Mouse (Mus musculus) cerebellum, adult 8-10 months (tissue): ENCODE measurements at regions not wholly inside any gene's neighbourhood (a gene's known extent, or its start where the extent isn't known, plus 50 kb on each side); places are given as distances from the start of the nearest gene placed in this dataset.

ENCODE experiments used
- DNase-seq: peaks from one replicate; pipeline ENCODE4 v3.0.0; 2022

GRCm38 (mm10) chr19:56190222-56190621 is 96.7 kb upstream of the Habp2 start:
- no peak for DNase-seq

DNA sequence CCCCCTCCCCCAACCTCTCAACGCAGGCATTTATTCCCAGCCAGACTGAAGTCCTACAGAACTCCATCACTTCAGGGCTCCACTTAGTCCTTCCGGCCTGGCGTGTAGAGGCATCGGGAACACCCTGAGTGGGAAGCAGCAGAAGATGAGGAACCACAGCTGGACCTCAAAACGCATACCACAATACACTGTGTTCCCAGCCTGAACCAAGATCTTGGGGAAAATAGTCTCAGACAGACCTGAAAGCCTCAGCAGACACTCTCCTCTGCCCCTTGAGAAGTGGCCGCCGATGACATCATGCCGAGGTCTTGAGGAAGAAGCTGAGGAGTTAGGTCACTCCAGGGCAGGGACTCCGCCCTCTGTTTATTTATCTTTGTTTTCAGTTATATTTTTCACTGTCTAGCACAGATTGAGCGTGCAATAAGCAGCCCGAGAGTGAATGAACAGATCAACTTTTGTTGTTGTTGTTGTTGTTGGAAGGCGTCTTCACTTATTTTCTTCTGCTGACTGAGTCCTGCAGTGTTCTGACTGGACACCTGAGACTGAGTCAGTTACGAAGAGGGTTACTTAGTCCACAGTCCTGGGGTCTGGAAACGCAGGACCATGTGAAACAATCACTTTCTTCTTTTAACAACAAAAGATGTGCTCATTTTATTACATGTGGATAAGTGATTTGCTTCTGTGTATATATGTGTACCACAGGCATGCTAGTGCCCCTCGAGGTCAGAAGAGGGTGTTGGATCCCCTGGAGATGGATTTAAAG is 88.3 kb upstream of the Habp2 start:
- DNase-seq = no peak

- DNase-seq = no peak
Measured at GRCm38 (mm10) chr19:56199401-56200150, 87.4 kb upstream of the Habp2 start.

DNA sequence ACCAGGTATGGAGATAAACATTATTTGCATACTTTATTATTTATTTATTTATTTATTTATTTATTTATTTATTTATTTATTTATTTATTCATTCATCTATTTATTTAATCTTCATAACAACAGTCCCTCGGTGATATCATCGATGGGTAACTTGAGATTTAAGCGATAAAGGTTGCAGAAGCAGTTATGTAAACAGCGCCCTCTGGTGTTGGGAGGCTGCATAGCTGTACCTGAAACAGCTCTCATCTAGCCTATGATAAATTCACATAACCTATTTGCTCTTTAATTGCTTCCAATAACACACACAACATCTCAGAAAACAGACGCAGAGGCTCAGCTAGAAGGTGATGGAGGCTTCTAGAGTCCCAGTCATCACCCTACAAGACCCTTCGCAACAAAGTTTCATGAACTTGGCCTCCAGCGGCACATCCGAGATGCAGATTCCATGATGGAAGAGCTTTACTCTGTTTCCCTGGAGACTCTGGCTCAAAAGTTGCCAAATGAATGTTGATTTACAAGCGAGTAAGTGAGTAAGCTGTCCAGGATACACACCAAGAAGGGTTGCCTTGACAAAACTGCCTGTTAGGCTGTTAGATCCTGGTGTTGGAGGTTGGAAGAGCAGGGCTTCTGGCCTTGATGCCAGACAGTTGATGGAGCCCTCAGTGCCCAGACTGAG is 85.8 kb upstream of the Habp2 start:
- no peak for DNase-seq

DNA sequence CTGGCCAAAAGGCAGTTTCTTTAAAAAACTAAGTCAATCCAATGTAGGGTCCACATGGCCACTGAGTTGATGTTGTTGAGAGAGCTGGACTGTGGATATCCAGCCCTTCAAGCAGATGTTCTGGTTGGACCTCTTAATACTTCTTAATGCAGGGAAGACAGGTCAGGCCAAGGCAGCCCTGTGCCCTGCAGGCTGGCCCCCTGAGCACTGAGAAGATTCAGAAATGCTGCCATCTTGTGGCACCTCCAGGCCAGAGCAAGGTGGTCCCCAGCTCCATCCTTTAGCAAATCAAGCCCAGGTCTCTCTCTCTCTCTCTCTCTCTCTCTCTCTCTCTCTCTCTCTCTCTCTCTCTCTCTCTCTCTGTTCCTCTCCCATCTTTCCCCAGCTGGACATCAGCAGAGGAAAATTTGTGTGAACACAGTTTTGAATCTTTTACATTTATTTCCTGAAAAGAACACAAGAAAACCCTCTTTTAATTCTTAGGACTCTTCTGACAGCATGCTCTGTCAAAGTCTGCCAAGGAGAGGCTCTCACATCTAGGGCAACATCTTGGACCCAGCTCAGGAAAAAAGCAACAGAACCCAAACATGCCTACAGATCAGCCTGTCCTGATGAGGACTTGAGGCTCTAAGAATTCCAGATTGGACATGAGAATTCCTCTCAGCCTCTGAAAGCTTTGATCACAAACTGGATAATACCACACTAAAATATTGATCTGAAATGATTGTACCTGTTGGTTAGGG is 85.0 kb upstream of the Habp2 start:
- no peak for DNase-seq

DNA sequence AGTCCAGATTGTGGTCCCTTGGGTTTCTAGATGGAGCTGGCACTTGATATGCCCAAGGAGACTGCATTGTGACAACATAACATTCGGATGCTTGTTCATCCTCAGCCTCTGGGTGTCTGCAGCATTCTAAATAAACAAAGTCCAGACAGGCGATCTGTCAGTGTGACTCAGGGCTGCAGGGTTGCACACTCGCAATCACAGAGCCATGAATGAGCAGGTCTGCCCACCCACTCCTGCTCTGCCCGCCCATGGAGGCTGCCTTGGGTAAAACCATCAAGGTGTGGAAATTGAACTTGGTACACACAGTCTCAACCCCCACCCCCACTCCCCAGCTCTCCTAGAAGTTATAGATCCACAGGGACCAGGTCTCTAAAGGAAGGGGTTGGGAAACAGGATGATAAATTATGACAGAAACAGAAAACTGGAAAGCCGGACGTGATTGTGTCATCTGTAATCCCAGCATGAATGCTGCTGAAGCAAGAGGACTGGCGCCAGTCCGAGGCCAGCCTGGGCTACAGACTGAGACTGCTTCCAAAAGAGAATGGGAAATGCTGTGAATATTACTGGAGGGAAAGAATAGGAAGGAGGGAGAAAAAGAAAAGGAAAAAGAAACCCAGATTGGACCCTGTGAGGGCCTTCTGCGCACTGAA is 84.3 kb upstream of the Habp2 start:
- no peak for DNase-seq

GRCm38 (mm10) chr19:56218536-56218935 is 68.4 kb upstream of the Habp2 start:
- DNase-seq = no peak

- DNase-seq = no peak
Measured at GRCm38 (mm10) chr19:56220724-56221407, 66.1 kb upstream of the Habp2 start.

DNA sequence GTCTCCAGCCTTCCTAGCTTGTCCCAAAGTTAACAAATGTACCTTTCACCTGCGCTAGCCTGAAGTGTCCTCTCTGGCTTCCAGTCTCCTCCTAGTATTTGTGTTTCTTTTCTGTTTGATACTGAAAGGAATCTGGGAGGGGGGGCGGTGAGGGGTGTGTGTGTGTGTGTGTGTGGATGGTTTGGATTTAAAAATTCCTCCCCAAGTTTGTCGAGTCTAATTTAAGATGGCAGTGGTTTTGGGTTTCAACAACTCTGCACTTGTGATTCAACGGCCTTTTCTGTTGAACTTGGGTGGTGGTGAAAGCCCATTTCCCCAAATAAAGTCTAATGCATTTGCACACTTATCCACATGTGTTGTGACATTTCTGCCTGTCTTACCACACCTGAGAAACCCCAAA is 64.4 kb upstream of the Habp2 start:
- no peak for DNase-seq

DNA sequence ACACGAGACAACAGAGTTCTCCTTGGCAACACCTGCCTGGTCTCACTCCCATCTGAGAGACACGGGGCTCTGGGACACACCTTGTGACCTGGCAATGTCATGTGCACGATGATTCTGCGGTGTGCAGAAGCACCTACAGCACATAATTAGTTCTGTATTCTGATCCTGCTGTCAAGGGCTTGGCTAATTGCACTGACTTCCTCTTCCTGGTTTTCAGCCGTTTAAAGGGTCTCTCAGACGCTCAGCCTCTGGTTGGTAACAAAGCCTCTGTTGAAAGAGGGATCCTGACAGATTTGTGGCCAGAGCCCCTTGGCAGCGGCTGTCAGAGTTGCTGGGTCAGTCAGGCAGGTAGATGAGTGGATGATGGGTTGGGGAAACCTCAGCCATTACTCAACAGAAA is 61.9 kb upstream of the Habp2 start:
- no peak for DNase-seq

GRCm38 (mm10) chr19:56225518-56225917 is 61.4 kb upstream of the Habp2 start:
- DNase-seq = no peak

DNA sequence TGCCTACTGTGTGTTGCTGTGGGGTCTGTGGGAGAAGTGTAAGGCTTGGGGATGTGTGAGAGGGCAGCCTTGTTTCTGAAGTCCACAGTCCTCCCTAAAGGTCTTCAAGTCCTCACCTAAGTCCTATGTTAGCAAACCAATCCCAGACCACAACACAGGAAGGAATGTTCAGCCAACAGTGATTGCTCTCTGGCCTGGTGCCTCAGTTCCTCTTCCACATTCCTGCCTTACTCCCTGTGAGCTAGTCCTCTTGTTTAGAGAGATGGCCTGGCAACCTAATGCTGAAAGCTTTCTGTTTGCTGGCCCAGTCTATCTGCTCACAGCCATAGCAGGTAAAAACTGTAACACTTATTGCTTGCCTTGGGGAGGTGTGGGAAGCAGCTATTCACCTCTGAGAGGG is 58.4 kb upstream of the Habp2 start:
- no peak for DNase-seq

DNA sequence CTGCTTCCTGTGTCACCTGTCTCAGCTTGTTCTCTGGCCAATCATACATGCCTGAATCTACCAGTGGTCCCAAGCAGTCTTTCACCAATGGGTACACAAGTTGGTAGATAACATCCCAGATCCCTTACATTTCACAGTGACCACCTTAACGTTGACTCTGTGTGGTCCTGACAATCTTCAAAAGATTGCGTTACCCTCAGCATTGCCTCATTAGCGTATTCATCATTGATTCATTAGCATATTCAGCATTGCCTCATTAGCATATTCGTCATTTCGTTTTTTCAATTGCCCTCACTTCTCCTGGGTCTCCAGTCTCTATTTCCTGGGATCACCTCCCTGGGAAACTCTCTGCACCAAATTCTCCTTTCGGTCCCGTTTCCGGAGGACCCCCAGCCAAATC is 55.5 kb upstream of the Habp2 start:
- no peak for DNase-seq

- DNase-seq = no peak
Measured at GRCm38 (mm10) chr19:56231849-56232248, 55.1 kb upstream of the Habp2 start.

DNA sequence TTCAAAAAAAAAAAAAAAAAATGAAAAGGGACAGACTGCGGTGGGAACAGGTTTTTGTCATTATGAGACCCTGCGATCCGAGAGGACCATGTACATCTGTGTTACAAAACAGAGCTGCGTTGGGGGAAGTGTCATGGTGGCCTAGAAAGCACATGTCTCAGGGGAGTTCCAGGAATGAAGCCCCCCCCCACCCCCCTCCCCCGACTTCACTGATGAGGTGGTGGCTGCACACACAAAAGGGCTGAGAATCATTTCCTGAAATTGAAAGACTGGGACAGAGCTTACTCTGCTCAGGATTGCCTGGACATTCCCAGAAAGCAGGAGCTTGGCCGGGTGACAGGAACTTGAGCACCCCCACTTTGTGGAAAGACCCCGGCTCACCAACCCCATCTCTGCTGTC is 54.7 kb upstream of the Habp2 start:
- no peak for DNase-seq

DNA sequence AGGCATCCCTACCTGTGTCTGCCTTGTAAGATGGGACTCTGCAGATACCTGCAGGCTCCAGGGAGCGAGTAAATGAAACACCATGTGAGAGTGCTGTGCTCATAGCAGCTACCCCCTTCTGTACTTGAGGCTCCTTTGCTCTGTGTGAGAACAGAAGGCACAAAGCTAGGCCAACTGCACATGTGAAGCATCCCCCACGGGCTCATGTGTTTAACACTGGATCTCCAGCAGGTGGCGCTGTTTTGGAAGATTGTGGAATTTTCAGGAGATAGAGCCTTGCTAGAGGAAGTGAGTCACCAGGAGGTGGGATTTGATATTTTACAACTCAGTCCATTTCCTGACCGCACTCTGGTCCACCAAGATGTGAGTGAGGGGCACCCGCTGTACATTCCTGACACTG is 54.0 kb upstream of the Habp2 start:
- DNase-seq = no peak

GRCm38 (mm10) chr19:56235040-56235439 is 51.9 kb upstream of the Habp2 start:
- no peak for DNase-seq
